Mouse (Mus musculus) Patski (cell line): ENCODE data around the gene Myrf. TPM values are rescaled to one million over a fixed set of nuclear protein-coding genes. Genes with fewer than 3 reads are reported as not detected.
"Not testable (repeated sequence)": the region's sequence is repeated elsewhere in the genome, so short reads cannot be mapped to it uniquely, and the experiment has no call there.

ENCODE experiments used
- ATAC-seq: fragments of 100-300 bp; one replicate; pipeline ENCODE4 v1.8.0; 2021
- CTCF ChIA-PET: fragments of 350-600 bp; sonication (Branson Sonifier 250); formaldehyde crosslinking; loops from one replicate; lab custom pipeline; 2022; ENCODE audit warnings: inconsistent platforms; lab: Charles Lee
- POLR2A ChIA-PET: fragments of 350-600 bp; sonication (Branson Sonifier 250); formaldehyde crosslinking; loops from one replicate; lab custom pipeline; 2022; ENCODE audit warnings: antibody characterized with exemption, inconsistent platforms; lab: Charles Lee
- DNase-seq: peaks from one replicate; pipeline ENCODE4 v3.0.0-alpha.2; 2011; ENCODE audit warnings: low read depth, low spot score
- H3K27me3 ChIP-seq: fragments of 371-371 bp; one replicate; pipeline ENCODE4 v1.5.1; 2021
- CTCF ChIP-seq: fragments of 100-300 bp; IDR thresholded peaks from one replicate; pipeline ENCODE4 v1.5.1; 2021
- in situ Hi-C: fragments of 300-500 bp; cut with MboI; formaldehyde crosslinking; loops from 3 replicates; pipeline ENCODE4 v1.11.1; 2018; ENCODE audit warnings: low pct_unique_long_range_greater_than_20kb, mixed read lengths
- polyA plus RNA-seq: library from polyadenylated mRNA; unstranded; gene quantifications from one replicate; pipeline ENCODE4 v1.2.3, GENCODE M21; 2021

Myrf gene
- polyA plus RNA-seq, 1 experiment from 2014 or later = 0.45 TPM

DNA sequence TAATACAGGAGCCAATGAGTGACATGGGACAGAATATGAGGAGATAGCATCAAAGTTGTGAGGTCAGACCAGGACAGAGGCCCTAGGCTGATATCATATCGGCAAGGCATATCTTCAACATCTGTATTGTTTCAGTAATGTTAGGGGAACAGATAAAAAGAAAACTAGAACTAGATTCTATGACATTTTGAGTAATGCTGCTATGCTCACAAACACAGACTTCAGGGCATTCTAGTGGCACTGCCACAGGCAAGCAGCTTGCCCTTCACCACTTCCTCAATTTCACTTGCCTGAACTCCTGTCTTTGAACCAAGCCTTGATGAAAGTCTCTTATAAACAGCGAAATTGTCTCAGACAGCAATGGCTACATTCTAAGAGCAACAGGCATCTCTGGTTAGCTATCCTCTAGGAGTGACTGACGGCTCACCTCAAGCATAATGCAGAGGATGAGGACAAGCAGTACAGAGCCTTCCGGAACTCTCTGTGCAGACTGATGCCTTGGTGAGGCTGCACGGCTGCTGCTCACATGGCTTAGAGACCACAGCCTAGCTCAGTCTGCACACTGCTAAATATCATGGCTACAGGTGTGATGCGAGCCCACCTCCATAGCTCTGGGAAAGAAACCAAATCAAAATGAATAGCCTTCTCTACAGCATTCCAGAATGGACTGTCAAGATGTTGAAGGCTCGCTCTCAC, 66.6 kb downstream of the Myrf start:
- ChIA-PET POLR2A (interaction anchor here (0.6 kb wide), 1 partner anchor 435 kb away, joined by 3 read pairs; no protein-coding TSS in a partner anchor), CTCF (interaction anchor here (1.6 kb wide), 1 partner anchor 15 kb away, joined by 5 read pairs; no protein-coding TSS in a partner anchor)

DNA sequence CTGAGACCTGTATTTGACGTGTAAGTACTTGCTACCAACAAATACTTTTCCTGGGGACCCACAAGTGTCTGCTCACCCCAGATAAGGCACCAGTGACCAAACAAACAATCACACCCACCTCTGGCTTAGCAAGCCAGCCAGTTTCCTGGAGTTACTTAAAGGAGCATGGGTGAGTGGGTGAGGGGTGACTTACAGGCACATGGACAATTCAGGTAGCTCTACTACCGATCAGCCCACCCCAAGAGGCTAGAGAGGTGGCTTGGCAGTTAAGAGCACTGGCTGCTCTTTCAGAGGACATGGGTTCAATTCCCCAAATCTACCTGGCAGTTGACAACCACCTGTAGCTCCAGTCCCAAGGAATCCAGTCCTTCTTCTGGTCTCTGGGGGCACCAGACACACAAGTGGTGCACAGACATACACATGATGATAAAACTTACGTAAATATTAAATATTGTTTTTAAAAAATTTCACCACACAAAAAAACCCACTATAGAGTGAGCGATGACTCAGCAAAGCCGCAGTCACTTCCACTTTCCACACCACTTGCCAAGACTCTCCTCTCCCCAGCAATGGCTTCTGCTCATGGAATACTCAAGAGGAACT, 67.3 kb downstream of the Myrf start:
- DNase-seq (no peak), ATAC-seq (no peak)
- ChIA-PET POLR2A (no interaction called here), CTCF (no interaction called here)
- no peak for TF ChIP-seq CTCF
- in situ Hi-C loops = no loop called here
- H3K27me3 ChIP-seq = no peaks in the 10 kb centered on the region

More for the DNA sequence above, 66.6 kb downstream of the Myrf start:
- no peak for TF ChIP-seq CTCF
- ATAC-seq (no peak), DNase-seq (no peak)
- no peaks in the 10 kb centered on the region for H3K27me3 ChIP-seq
- in situ Hi-C loops = no loop called here

DNA sequence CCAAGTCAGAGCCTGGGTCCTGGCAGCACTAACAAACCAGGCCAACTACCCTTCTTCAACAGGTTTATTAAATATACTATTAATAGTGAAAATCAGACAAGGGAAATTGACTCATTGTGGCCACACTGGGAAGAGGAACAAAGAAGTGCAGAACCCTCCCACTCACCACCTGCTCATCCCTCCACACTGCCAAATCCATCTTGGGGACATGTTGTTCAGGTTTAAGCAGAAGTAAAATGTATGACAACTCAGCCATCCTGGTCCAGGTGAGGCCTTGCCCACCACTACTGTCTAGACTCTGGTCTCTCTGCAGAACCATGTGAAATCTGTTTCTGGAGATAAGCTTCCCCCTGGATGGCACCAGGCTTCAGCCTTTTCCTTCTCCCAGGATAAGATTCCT, 68.7 kb downstream of the Myrf start:
- no peak for TF ChIP-seq CTCF
- no peaks in the 10 kb centered on the region for H3K27me3 ChIP-seq
- ChIA-PET CTCF (interaction anchor here (0.7 to 2.5 kb wide), 3 partner anchors 11 to 23 kb away, joined by 3 to 10 read pairs (median 3); partner anchors contain the start of gene Fads1), POLR2A (no interaction called here)
- in situ Hi-C loops = no loop called here
- DNase-seq (no peak), ATAC-seq (no peak)

DNA sequence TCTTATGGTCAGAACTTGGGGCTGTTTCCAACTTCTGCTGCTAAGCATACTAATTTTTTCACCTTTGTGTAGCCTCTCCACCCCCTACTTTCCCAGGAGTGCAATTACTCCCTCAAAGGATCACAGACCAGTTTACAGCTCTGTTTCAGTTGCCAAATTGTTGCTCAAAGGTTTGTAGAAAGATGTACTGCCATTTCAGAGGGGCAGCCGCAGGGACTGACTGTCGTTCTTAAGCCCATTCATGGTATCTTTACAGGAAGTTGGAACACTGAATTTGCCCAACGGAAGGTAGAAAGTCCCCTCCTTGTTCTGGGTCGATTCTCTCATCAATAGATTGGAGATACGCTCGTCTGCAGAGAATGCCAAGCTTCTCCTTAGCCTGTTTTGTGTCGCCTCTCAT, 69.2 kb downstream of the Myrf start:
- DNase-seq (no peak), ATAC-seq (no peak)
- CTCF ChIA-PET = interaction anchor here (0.7 to 2.5 kb wide), 4 partner anchors 11 to 22 kb away, joined by 3 to 10 read pairs (median 3); partner anchors contain the start of gene Fads1
- POLR2A ChIA-PET = interaction anchor here (0.7 kb wide), 1 partner anchor 129 kb away, joined by 3 read pairs; no protein-coding TSS in a partner anchor
- TF ChIP-seq CTCF = no peak
- in situ Hi-C loops = no loop called here
- no peaks in the 10 kb centered on the region for H3K27me3 ChIP-seq

DNA sequence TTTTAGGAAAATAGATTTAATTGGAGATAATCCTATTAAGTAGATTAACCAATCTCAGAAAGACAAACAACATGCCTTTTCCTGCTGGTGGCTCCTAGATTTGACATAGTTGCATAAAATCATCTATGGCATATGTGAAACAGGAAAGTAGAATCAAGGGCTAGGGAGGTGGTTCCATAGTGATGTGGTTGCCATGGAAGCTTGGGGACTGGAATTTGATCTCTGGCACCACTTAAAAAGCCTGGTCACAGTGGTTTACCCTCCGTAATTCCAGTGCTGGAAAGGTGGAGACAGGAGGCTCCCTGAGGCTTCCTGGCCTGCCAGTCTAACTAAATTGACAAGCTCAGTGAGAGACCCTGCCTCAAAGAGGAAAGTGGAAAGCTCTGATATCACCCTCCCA, 70.1 kb downstream of the Myrf start:
- ATAC-seq (no peak), DNase-seq (no peak)
- in situ Hi-C loops = no loop called here
- H3K27me3 ChIP-seq = no peaks in the 10 kb centered on the region
- ChIA-PET CTCF (interaction anchor here (1.0 to 2.5 kb wide), 5 partner anchors 11 to 33 kb away, joined by 3 to 10 read pairs (median 3); partner anchors contain the start of gene Fads1), POLR2A (interaction anchor here (0.7 kb wide), 1 partner anchor 129 kb away, joined by 3 read pairs; no protein-coding TSS in a partner anchor)
- no peak for TF ChIP-seq CTCF

DNA sequence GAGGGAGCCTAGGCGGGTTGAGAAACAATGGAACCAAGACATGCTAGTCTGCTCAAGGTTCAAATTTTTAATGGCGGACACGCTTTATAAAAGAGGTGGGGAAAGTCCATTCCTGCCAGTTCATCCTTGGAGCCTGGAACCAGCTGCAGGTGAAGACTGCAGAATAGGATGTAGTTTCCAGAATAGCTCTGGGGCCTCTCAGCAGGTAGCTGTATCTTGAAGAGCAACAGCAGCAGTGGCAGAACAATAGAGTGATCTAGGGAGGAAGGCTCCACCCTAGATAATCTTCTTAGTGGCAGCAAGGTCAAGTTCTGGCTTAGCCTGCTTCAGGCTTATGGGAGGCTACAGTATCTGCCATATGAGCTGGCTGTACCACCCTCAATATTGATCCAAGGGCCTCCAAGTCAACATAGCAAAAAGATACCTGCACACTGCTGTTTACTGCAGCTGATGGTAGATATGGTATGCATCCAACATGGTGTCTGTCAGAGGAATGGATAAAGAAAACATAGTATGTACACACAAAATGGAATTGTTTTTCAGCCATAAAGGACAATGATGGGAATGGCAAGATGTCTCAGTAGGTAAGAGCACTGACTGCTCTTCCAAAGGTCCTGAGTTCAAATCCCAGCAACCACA, 70.7 kb downstream of the Myrf start:
- ATAC-seq, H3K27me3 ChIP-seq, DNase-seq, in situ Hi-C loops: not testable (repeated sequence)
- ChIA-PET POLR2A (interaction anchor here (0.6 kb wide), 1 partner anchor 10 kb away, joined by 3 read pairs; no protein-coding TSS in a partner anchor), CTCF (interaction anchor here (1.0 to 2.5 kb wide), 3 partner anchors 10 to 32 kb away, joined by 3 to 10 read pairs (median 4); partner anchors contain the start of gene Fads1)

DNA sequence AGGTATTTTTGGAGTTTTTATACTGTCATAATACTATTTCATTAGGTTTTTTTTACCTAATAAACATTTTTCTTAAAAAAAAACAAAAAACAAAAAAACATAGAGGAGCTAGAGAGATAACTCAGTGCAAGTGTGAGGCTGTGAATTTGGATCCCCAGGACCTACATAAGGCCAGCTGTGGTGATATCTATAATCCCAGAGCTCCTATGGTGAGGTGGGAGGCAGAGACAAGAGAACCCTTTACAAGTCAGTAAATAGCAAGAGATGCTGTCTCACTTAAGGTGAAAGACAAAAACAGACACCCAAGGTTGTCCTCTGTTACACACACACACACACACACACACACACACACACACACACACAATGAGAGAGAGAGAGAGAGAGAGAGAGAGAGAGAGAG, 71.4 kb downstream of the Myrf start:
- DNase-seq (no peak), ATAC-seq (no peak)
- no peaks in the 10 kb centered on the region for H3K27me3 ChIP-seq
- ChIA-PET POLR2A (interaction anchor here (0.6 kb wide), 1 partner anchor 11 kb away, joined by 3 read pairs; no protein-coding TSS in a partner anchor), CTCF (interaction anchor here (2.5 kb wide), 1 partner anchor 13 kb away, joined by 10 read pairs; the partner anchor contains the start of gene Fads1)
- in situ Hi-C loops = no loop called here
- no peak for TF ChIP-seq CTCF

DNA sequence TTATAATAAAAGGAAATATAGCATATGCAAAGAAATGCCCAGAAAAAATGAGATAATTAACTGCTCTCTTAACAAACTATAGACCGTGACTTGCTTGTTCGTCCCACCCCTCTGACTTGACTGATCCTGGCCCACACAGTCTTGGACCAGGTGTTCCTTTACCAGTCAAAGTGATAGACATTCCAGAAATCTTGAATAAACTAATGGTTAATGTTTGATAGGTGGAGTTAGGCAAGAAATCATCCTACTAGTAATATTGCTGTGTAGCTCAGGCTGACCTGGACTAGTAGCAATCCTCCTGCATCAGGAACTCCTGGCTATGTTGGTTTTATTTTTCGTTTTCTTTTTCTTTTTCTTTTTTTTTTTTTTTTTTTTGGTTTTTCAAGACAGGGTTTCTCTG, 72.1 kb downstream of the Myrf start:
- DNase-seq (no peak), ATAC-seq (no peak)
- TF ChIP-seq CTCF = no peak
- CTCF ChIA-PET = no interaction called here
- POLR2A ChIA-PET = no interaction called here
- in situ Hi-C loops = no loop called here
- H3K27me3 ChIP-seq = no peaks in the 10 kb centered on the region

DNA sequence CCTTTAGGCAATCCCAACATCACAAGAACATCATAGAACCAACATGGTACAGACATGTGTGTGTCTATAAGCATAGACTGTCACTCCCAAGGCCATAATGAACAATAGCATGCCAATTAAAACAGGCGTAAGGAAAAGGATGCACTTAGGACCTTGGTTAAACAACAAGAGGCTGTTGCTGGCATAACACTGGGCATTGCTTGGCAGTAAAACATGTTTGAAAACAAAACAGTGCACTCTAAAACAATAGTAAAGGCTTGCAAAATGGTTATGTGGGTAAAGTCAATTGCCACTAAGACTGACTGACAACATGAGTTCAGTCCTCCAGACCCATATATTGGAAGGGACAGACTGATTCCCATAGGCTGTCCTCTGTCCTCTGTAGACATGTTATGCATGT, 72.6 kb downstream of the Myrf start:
- in situ Hi-C loops = no loop called here
- ChIA-PET POLR2A (no interaction called here), CTCF (no interaction called here)

DNA sequence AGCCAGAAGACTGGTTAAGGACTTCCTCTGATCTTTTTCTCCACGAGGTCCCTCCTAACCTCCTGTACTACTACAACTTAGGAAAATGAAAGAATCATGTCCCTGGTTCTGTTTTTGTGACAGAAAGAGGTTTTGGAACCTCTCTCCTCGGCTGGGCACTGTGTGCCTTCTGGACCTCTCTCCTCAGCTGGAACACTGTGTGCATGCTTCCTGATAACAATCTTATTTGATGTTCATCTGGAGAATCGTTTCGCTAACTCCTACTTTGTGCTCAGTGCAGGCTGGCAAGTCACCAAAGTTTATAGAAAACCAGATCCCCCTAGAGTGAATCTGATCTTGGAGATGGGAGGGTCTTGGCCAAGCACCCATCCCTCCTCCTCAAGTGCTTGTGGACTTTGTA, 73.4 kb downstream of the Myrf start:
- CTCF ChIA-PET = interaction anchor here (1.2 kb wide), 1 partner anchor 11 kb away, joined by 4 read pairs; no protein-coding TSS in a partner anchor
- in situ Hi-C loops = no loop called here
- POLR2A ChIA-PET = interaction anchor here (0.8 kb wide), 1 partner anchor 16 kb away, joined by 3 read pairs; the partner anchor contains the start of gene Fads1
- DNase-seq = no peak
- ATAC-seq = no peak
- H3K27me3 ChIP-seq = no peaks in the 10 kb centered on the region
- TF ChIP-seq CTCF = no peak

More for the DNA sequence above, 72.6 kb downstream of the Myrf start:
- DNase-seq = no peak
- no peak for TF ChIP-seq CTCF
- no peaks in the 10 kb centered on the region for H3K27me3 ChIP-seq
- ATAC-seq = no peak

DNA sequence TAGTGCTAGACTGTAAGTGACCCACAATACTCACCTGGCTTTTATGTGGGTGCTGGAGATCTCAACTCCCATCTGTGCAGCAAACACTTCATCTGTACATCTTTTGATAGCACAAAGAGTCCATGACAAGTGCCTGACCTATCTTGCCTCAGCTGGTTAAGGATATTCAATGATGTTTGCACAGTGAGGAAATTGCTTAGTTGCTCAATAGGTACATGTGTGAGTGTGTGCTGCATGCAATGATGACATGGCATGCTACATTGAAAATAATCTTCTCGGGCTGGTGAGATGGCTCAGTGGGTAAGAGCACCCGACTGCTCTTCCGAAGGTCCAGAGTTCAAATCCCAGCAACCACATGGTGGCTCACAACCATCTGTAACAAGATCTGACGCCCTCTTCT, 74.6 kb downstream of the Myrf start:
- H3K27me3 ChIP-seq, DNase-seq, ATAC-seq, POLR2A ChIA-PET, CTCF ChIA-PET, in situ Hi-C loops: not testable (repeated sequence)
